In genomic region chr16:10280286-10280951, GRCm38 (mm10) we compare ENCODE assay signal across 9 mouse cellular contexts. TPM values are rescaled to one million over a fixed set of nuclear protein-coding genes. Genes with fewer than 3 reads are reported as not detected.
DNase-seq lines count a peak whose midpoint lies in the region; ATAC-seq lines count a peak whose summit lies in the region.
"Had no signal": no experiment of that assay in that cellular context is flagged by ENCODE, and none has a peak within 500 bp of the region (broad histone marks: within the 10 kb centered on the region; RNA-seq: fewer than 3 reads in every experiment).

No protein-coding gene starts in this region.

- peak; percentile 71 for DNase-seq in neural tube, embryonic 10.5 days (ENCODE audit: extremely low spot score, low spot score)
- DNase-seq in cerebellum, postnatal 10 days, result peak; percentile 94 to 97
- peak; percentile 86 for DNase-seq in gastrocnemius, postnatal 10 days
- peak; percentile 85 for DNase-seq in kidney, adult 9 months
- peak; percentile 91 for DNase-seq in retina, embryonic 14.5 days (ENCODE audit: low spot score)
- DNase-seq in urinary bladder, adult 18-20 months (ENCODE audit: low spot score in 2 of 2), result peak; percentile 67 to 74

- no peak overlapping the region for H3K4me2 ChIP-seq in neural tube, embryonic 15.5 days
- no peak overlapping the region for H3K4me2 ChIP-seq in limb, embryonic 13.5 days (replicated peaks)

- no peak overlapping the region for H3K27ac ChIP-seq in neural tube, embryonic 15.5 days (replicated peaks)
- H3K27ac ChIP-seq in limb, embryonic 13.5 days, result no peak overlapping the region

- H3K9ac ChIP-seq in neural tube, embryonic 15.5 days (replicated peaks), result no peak overlapping the region
- H3K9ac ChIP-seq in limb, embryonic 13.5 days, result no peak overlapping the region

- H3K27me3 ChIP-seq in neural tube, embryonic 15.5 days (replicated peaks), result no peaks in the 10 kb centered on the region; the same call in 1 of the 2 replicates
- no peaks in the 10 kb centered on the region for H3K27me3 ChIP-seq in limb, embryonic 13.5 days

- no peak overlapping the region for H3K4me3 ChIP-seq in neural tube, embryonic 15.5 days (replicated peaks)
- H3K4me3 ChIP-seq in limb, embryonic 13.5 days, result no peak overlapping the region
- H3K4me3 ChIP-seq: erythroblast, embryonic 14.5 days had no signal

- H3K9me3 ChIP-seq in neural tube, embryonic 15.5 days (replicated peaks), result no peaks in the 10 kb centered on the region
- H3K9me3 ChIP-seq in limb, embryonic 13.5 days, result no peaks in the 10 kb centered on the region

- no peak for ATAC-seq in neural tube, embryonic 15.5 days (ENCODE audit: low FRiP score)
- 0 out of 2 replicates have a peak, but pooled peaks have one; percentile 28 for ATAC-seq in limb, embryonic 13.5 days (ENCODE audit: low FRiP score, low read depth)

- no peaks in the 10 kb centered on the region for H3K4me1 ChIP-seq in neural tube, embryonic 15.5 days
- H3K4me1 ChIP-seq in limb, embryonic 13.5 days, result peaks cover under 1% of the 10 kb centered on the region; the same call in 1 of the 2 replicates

- WGBS in neural tube, embryonic 15.5 days, result 57% methylated on average over 12 of the region's 12 CpGs
- 49% methylated on average over 12 of the region's 12 CpGs for WGBS in limb, embryonic 13.5 days

- no peaks in the 10 kb centered on the region for H3K36me3 ChIP-seq in neural tube, embryonic 15.5 days
- no peaks in the 10 kb centered on the region for H3K36me3 ChIP-seq in limb, embryonic 13.5 days

RNA-seq across cellular contexts. Expression of gene Emp2, which starts 33.3 kb away (rescaled TPM):
- polyA plus RNA-seq in neural tube, embryonic 15.5 days (2015; fragmentation: Nextera tagmentation; extraction: Ambion mirVana), result 17.2 and 20.5 TPM in 2 replicates
- total RNA-seq in gastrocnemius, postnatal 10 days (2021), result 10 to 100 TPM; 12.3 to 14.4 TPM
- 20.4 and 22.5 TPM in 2 replicates for polyA plus RNA-seq in limb, embryonic 13.5 days (2015; fragmentation: Nextera tagmentation; extraction: Ambion mirVana)
- polyA plus RNA-seq: erythroblast, embryonic 14.5 days had no signal
